Mouse (Mus musculus): Measurements from ENCODE around the gene Bri3. TPM values are rescaled to one million over a fixed set of nuclear protein-coding genes. Genes with fewer than 3 reads are reported as not detected.

The Bri3 gene
- polyA plus RNA-seq, 1 experiment from 2014 or later: 121 TPM

DNA sequence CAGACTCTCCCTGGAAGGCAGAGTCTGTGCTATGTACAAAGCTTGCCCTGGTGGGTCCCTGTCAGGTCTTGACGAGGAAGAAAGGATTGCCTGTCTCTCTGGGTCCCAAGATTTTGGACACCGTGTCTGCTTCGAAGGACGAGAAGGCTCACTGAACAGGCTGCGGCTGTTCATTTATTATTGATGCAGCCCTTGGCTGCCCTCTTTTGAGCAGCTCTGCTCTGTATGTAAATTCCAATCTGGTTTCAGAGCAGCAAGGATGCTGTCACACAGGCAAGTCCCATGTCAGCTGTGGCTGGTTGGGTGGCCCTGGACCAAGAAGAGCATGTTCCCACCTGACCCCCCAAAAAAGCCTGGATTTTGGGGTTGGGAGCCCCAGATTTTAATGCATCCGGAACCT, 187.2 kb downstream of the Bri3 start:
- Histone ChIP-seq H3K4me1 (ENCODE audit: control insufficient read depth, insufficient read depth, low read length) (no peaks in the 10 kb centered on the region), H3K27me3 (ENCODE audit: control insufficient read depth, insufficient read depth, low read length) (no peaks in the 10 kb centered on the region), H3K4me3 (ENCODE audit: low read depth, low read length) (no peak overlapping the region), H3K9me3 (ENCODE audit: control insufficient read depth, low read length) (no peaks in the 10 kb centered on the region), H3K9ac (ENCODE audit: low read length) (no peak overlapping the region), H3K27ac (ENCODE audit: low read depth, low read length) (no peak overlapping the region), H3K4me2 (ENCODE audit: low read depth) (no peak overlapping the region), H3K36me3 (ENCODE audit: control insufficient read depth, insufficient read depth, low read length) (no peaks in the 10 kb centered on the region)
- 80% methylated on average over 6 of the region's 6 CpGs for WGBS
- no peak for DNase-seq (ENCODE audit: low spot score)
- no peak for ATAC-seq (ENCODE audit: insufficient read depth, low FRiP score, low TSS enrichment)

DNA sequence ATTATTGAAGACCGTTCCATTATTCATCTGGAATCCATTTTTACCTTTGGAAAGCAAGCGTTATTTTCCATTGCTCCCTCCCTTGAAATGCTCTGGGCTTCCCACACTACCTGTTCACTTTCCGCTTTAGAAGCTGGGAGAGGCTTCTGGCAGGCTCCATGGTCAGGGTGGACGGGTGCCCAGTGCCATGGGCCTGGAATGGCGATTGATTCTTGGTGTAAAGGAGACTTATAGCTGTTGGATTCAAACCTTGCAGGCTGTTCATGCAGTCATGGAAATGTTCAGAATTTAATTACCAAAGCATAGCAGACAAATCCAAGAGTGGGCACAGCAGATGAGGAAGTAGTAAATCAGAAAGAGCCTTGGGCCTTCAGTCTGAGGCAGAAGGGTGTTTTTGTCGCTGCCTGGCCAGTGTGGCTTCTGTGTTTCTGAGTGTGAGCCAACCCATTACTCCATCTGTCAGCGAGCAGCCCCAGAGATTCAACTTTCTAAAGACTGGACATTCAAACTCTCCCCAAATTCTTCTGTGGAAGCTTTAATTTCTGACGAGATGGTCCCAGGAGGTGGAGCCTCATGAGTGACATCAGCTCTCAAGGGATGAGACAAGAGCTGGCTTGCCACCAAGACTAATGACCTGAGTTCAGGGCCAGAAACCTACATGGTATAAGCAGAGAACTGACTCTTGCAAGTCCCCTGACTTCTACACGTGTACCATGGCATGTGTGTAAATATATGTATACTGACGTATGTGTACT, 195.2 kb downstream of the Bri3 start:
- Histone ChIP-seq H3K9ac (ENCODE audit: low read length) (no peak overlapping the region), H3K9me3 (ENCODE audit: control insufficient read depth, low read length) (no peaks in the 10 kb centered on the region), H3K4me2 (ENCODE audit: low read depth) (no peak overlapping the region), H3K27me3 (ENCODE audit: control insufficient read depth, insufficient read depth, low read length) (no peaks in the 10 kb centered on the region), H3K4me3 (ENCODE audit: low read depth, low read length) (no peak overlapping the region), H3K36me3 (ENCODE audit: control insufficient read depth, insufficient read depth, low read length) (no peaks in the 10 kb centered on the region), H3K27ac (ENCODE audit: low read depth, low read length) (no peak overlapping the region), H3K4me1 (ENCODE audit: control insufficient read depth, insufficient read depth, low read length) (no peaks in the 10 kb centered on the region)
- DNase-seq (ENCODE audit: low spot score) (no peak), ATAC-seq (ENCODE audit: insufficient read depth, low FRiP score, low TSS enrichment) (no peak)
- 86% methylated on average over 10 of the region's 10 CpGs for WGBS

DNA sequence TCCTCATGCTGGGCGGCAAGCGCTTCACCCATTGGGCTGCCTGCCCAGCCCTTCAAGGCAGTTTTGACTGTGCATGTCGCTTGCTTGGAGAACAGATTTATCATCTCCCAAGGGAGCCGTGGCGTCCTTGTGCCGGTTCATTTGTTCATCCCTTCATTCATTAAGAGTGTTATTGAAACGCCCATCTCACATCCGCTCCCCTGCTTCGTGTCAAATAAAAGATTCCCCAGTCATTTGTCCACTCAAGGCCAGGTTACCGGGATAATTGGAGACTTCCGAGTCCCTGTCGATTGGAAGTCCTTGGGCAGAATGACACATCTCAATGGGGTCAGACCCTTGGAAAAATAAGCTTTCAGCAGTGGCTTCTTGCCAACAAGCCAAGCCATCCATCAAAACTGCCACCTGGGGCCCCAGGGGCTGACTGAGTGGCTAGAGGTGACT, 197.6 kb downstream of the Bri3 start:
- Histone ChIP-seq H3K27ac (ENCODE audit: low read depth, low read length) (no peak overlapping the region), H3K9ac (ENCODE audit: low read length) (no peak overlapping the region), H3K36me3 (ENCODE audit: control insufficient read depth, insufficient read depth, low read length) (no peaks in the 10 kb centered on the region), H3K4me3 (ENCODE audit: low read depth, low read length) (no peak overlapping the region), H3K27me3 (ENCODE audit: control insufficient read depth, insufficient read depth, low read length) (no peaks in the 10 kb centered on the region), H3K4me2 (ENCODE audit: low read depth) (no peak overlapping the region), H3K9me3 (ENCODE audit: control insufficient read depth, low read length) (no peaks in the 10 kb centered on the region), H3K4me1 (ENCODE audit: control insufficient read depth, insufficient read depth, low read length) (no peaks in the 10 kb centered on the region)
- ATAC-seq (ENCODE audit: insufficient read depth, low FRiP score, low TSS enrichment): no peak
- DNase-seq (ENCODE audit: low spot score): peak; percentile 31
- 68% methylated on average over 12 of the region's 12 CpGs for WGBS

DNA sequence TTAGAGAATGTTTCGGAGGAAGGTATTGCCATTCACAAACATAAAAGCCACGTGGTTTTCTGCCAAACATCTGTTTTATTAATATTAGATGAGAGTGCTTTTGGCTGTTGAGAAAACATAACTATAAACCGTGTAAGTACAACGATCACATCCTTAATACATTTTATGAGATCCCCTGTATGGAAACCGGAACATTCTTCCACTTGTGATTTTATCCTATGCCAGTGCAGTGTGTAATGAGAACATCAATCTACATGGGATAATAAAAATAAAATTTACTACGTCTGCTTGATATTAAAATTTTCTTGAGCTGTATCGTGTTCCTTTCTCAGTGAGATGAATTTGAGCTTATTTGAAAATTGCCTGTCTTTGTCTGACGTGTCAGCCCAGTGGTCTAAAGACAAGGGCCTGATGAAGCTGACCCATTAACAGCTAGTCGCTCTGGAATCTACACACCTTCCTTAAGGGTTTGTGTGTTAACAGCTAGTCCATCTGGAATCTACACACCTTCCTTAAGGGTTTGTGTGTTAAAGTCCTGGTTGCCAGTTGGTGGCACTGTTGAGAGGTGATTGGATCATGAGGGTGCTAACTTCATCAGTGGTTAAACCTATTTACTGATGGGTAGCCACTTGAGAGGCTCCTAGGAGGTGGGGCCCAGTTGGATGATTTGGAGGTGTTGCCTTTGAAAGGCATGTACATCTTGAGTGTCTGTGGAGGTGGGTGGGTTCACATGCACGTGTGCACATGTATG, 202.4 kb downstream of the Bri3 start:
- DNase-seq (ENCODE audit: low spot score) (no peak), ATAC-seq (ENCODE audit: insufficient read depth, low FRiP score, low TSS enrichment) (no peak)
- Histone ChIP-seq H3K27me3 (ENCODE audit: control insufficient read depth, insufficient read depth, low read length) (no peaks in the 10 kb centered on the region), H3K4me1 (ENCODE audit: control insufficient read depth, insufficient read depth, low read length) (no peaks in the 10 kb centered on the region), H3K27ac (ENCODE audit: low read depth, low read length) (no peak overlapping the region), H3K36me3 (ENCODE audit: control insufficient read depth, insufficient read depth, low read length) (no peaks in the 10 kb centered on the region), H3K9me3 (ENCODE audit: control insufficient read depth, low read length) (no peaks in the 10 kb centered on the region), H3K4me3 (ENCODE audit: low read depth, low read length) (no peak overlapping the region), H3K9ac (ENCODE audit: low read length) (no peak overlapping the region), H3K4me2 (ENCODE audit: low read depth) (no peak overlapping the region)
- 84% methylated on average over 10 of the region's 10 CpGs for WGBS

- Histone ChIP-seq H3K9ac (ENCODE audit: low read length) (no peak overlapping the region), H3K27ac (ENCODE audit: low read depth, low read length) (no peak overlapping the region), H3K36me3 (ENCODE audit: control insufficient read depth, insufficient read depth, low read length) (no peaks in the 10 kb centered on the region), H3K27me3 (ENCODE audit: control insufficient read depth, insufficient read depth, low read length) (no peaks in the 10 kb centered on the region), H3K4me3 (ENCODE audit: low read depth, low read length) (no peak overlapping the region), H3K4me2 (ENCODE audit: low read depth) (no peak overlapping the region), H3K4me1 (ENCODE audit: control insufficient read depth, insufficient read depth, low read length) (no peaks in the 10 kb centered on the region), H3K9me3 (ENCODE audit: control insufficient read depth, low read length) (no peaks in the 10 kb centered on the region)
- ATAC-seq (ENCODE audit: insufficient read depth, low FRiP score, low TSS enrichment) (no peak), DNase-seq (ENCODE audit: low spot score) (no peak)
- 81% methylated on average over 8 of the region's 8 CpGs for WGBS
These were observed 203.0 kb downstream of the Bri3 start for GRCm38 (mm10) chr5:144447226-144447616.

DNA sequence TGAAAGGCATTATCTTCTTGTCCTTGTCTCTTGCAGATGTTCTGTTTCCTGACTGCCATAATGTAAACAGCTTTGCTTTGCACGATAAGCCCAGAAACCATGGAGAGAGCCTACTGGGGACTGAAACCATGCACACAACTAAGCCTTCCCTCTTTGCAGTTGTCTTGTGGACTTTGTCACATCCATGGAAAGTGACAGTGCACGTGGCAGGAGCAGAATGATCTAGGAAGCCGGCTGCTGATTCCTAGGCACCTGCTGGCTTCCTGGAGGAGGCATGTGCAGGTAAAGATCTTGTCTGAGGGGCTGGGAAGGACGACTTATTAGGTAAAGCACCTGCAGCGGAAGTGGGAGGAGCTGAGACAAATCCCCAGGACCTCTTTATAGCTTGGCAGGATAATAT, 203.7 kb downstream of the Bri3 start:
- DNase-seq (ENCODE audit: low spot score) (no peak), ATAC-seq (ENCODE audit: insufficient read depth, low FRiP score, low TSS enrichment) (no peak)
- Histone ChIP-seq H3K9ac (ENCODE audit: low read length) (no peak overlapping the region), H3K4me3 (ENCODE audit: low read depth, low read length) (no peak overlapping the region), H3K27ac (ENCODE audit: low read depth, low read length) (no peak overlapping the region), H3K9me3 (ENCODE audit: control insufficient read depth, low read length) (no peaks in the 10 kb centered on the region), H3K4me2 (ENCODE audit: low read depth) (no peak overlapping the region), H3K36me3 (ENCODE audit: control insufficient read depth, insufficient read depth, low read length) (no peaks in the 10 kb centered on the region), H3K4me1 (ENCODE audit: control insufficient read depth, insufficient read depth, low read length) (no peaks in the 10 kb centered on the region), H3K27me3 (ENCODE audit: control insufficient read depth, insufficient read depth, low read length) (no peaks in the 10 kb centered on the region)
- WGBS: 52% methylated on average over 5 of the region's 5 CpGs

- no peak for ATAC-seq (ENCODE audit: insufficient read depth, low FRiP score, low TSS enrichment)
These were observed 208.7 kb downstream of the Bri3 start for GRCm38 (mm10) chr5:144452776-144453455.

GRCm38 (mm10) chr5:144457623-144458287, 213.5 kb downstream of the Bri3 start:
- H3K9ac ChIP-seq (ENCODE audit: low read length): no peak overlapping the region
- DNase-seq (ENCODE audit: low spot score): peak; percentile 58
- no peaks in the 10 kb centered on the region for H3K36me3 ChIP-seq (ENCODE audit: control insufficient read depth, insufficient read depth, low read length)
- peak; percentile 45; the same call in 1 of the 2 replicates for ATAC-seq (ENCODE audit: insufficient read depth, low FRiP score, low TSS enrichment)
- H3K27me3 ChIP-seq (ENCODE audit: control insufficient read depth, insufficient read depth, low read length): no peaks in the 10 kb centered on the region
- no peaks in the 10 kb centered on the region for H3K4me1 ChIP-seq (ENCODE audit: control insufficient read depth, insufficient read depth, low read length)
- no peaks in the 10 kb centered on the region for H3K9me3 ChIP-seq (ENCODE audit: control insufficient read depth, low read length)
- 7% methylated on average over 11 of the region's 11 CpGs for WGBS
- H3K4me2 ChIP-seq (ENCODE audit: low read depth): peak overlapping the region; percentile 22; the same call in 1 of the 2 replicates
- H3K27ac ChIP-seq (ENCODE audit: low read depth, low read length): no peak overlapping the region
- H3K4me3 ChIP-seq (ENCODE audit: low read depth, low read length): no peak overlapping the region

More at GRCm38 (mm10) chr5:144452776-144453455, 208.7 kb downstream of the Bri3 start:
- WGBS: 68% methylated on average over 7 of the region's 7 CpGs
- H3K4me3 ChIP-seq (ENCODE audit: low read depth, low read length): no peak overlapping the region
- no peaks in the 10 kb centered on the region for H3K4me1 ChIP-seq (ENCODE audit: control insufficient read depth, insufficient read depth, low read length)
- no peak overlapping the region for H3K4me2 ChIP-seq (ENCODE audit: low read depth)
- DNase-seq (ENCODE audit: low spot score): no peak
- H3K9me3 ChIP-seq (ENCODE audit: control insufficient read depth, low read length): no peaks in the 10 kb centered on the region
- H3K36me3 ChIP-seq (ENCODE audit: control insufficient read depth, insufficient read depth, low read length): no peaks in the 10 kb centered on the region
- H3K9ac ChIP-seq (ENCODE audit: low read length): no peak overlapping the region
- H3K27me3 ChIP-seq (ENCODE audit: control insufficient read depth, insufficient read depth, low read length): no peaks in the 10 kb centered on the region
- no peak overlapping the region for H3K27ac ChIP-seq (ENCODE audit: low read depth, low read length)

Measured in neural tube, embryonic 11.5 days (tissue).